Mouse (Mus musculus): ENCODE measurements around the gene Pts. TPM values are rescaled to one million over a fixed set of nuclear protein-coding genes. Genes with fewer than 3 reads are reported as not detected.

The Pts gene
- 93.9 and 94.1 TPM in 2 replicates for polyA plus RNA-seq (2015; fragmentation: Nextera tagmentation; extraction: Ambion mirVana)

GRCm38 (mm10) chr9:50528293-50528892 is at the start of gene Pts:
Gene Pts (minus strand): TSS chr9:50528724.
- no peaks in the 10 kb centered on the region for H3K9me3 ChIP-seq
- peak within 1 kb of the TSS; percentile 62 for H3K4me2 ChIP-seq (replicated peaks)
- no peaks in the 10 kb centered on the region for H3K36me3 ChIP-seq
- peak within 1 kb of the TSS; percentile 69 for H3K4me3 ChIP-seq (replicated peaks)
- WGBS, result under 1% methylated on average over 54 of the region's 54 CpGs
- peak within 1 kb of the TSS; percentile 69 for H3K9ac ChIP-seq
- no peaks in the 10 kb centered on the region for H3K27me3 ChIP-seq (replicated peaks)
- peak within 1 kb of the TSS; percentile 67 for H3K27ac ChIP-seq
- ATAC-seq, result peak; percentile 99
- peaks cover 12% of the 10 kb centered on the region for H3K4me1 ChIP-seq (replicated peaks)

- H3K9ac ChIP-seq, result no peak overlapping the region
- H3K4me3 ChIP-seq (replicated peaks), result no peak overlapping the region
- 62% methylated on average over 10 of the region's 10 CpGs for WGBS
- no peaks in the 10 kb centered on the region for H3K9me3 ChIP-seq
- H3K27ac ChIP-seq, result no peak overlapping the region
- no peaks in the 10 kb centered on the region for H3K27me3 ChIP-seq (replicated peaks)
- no peaks in the 10 kb centered on the region for H3K36me3 ChIP-seq
- no peak overlapping the region for H3K4me2 ChIP-seq (replicated peaks)
- no peaks in the 10 kb centered on the region for H3K4me1 ChIP-seq (replicated peaks)
- ATAC-seq, result peak; percentile 59; the same call in 1 of the 2 replicates
These were observed 41.3 kb upstream of the Pts start for GRCm38 (mm10) chr9:50569599-50570525.

- H3K9me3 ChIP-seq, result no peaks in the 10 kb centered on the region
- ATAC-seq, result no peak
- H3K27ac ChIP-seq, result no peak overlapping the region
- no peaks in the 10 kb centered on the region for H3K36me3 ChIP-seq
- no peak overlapping the region for H3K4me2 ChIP-seq (replicated peaks)
- H3K27me3 ChIP-seq (replicated peaks), result no peaks in the 10 kb centered on the region
- 83% methylated on average over 2 of the region's 2 CpGs for WGBS
- no peak overlapping the region for H3K9ac ChIP-seq
- H3K4me1 ChIP-seq (replicated peaks), result no peaks in the 10 kb centered on the region
- no peak overlapping the region for H3K4me3 ChIP-seq (replicated peaks)
These were observed 39.4 kb upstream of the Pts start for GRCm38 (mm10) chr9:50567881-50568280.

- no peak overlapping the region for H3K27ac ChIP-seq
- no peaks in the 10 kb centered on the region for H3K9me3 ChIP-seq
- no peak overlapping the region for H3K4me2 ChIP-seq (replicated peaks)
- no peak for ATAC-seq
- no peak overlapping the region for H3K9ac ChIP-seq
- no peaks in the 10 kb centered on the region for H3K36me3 ChIP-seq
- H3K4me1 ChIP-seq (replicated peaks), result no peaks in the 10 kb centered on the region
- H3K4me3 ChIP-seq (replicated peaks), result no peak overlapping the region
- WGBS, result 84% methylated on average over 4 of the region's 4 CpGs
- H3K27me3 ChIP-seq (replicated peaks), result no peaks in the 10 kb centered on the region
These were observed 38.8 kb upstream of the Pts start for GRCm38 (mm10) chr9:50567372-50567771.

- no peaks in the 10 kb centered on the region for H3K36me3 ChIP-seq
- H3K9ac ChIP-seq, result no peak overlapping the region
- H3K4me2 ChIP-seq (replicated peaks), result no peak overlapping the region
- no peaks in the 10 kb centered on the region for H3K9me3 ChIP-seq
- WGBS, result 48% methylated on average over 4 of the region's 4 CpGs
- H3K27me3 ChIP-seq (replicated peaks), result no peaks in the 10 kb centered on the region
- H3K27ac ChIP-seq, result no peak overlapping the region
- H3K4me1 ChIP-seq (replicated peaks), result no peaks in the 10 kb centered on the region
- H3K4me3 ChIP-seq (replicated peaks), result no peak overlapping the region
- no peak for ATAC-seq
These were observed 37.4 kb upstream of the Pts start for GRCm38 (mm10) chr9:50565940-50566339.

GRCm38 (mm10) chr9:50565173-50565572 is 36.6 kb upstream of the Pts start:
- ATAC-seq, result no peak
- H3K4me2 ChIP-seq (replicated peaks), result no peak overlapping the region
- no peak overlapping the region for H3K4me3 ChIP-seq (replicated peaks)
- H3K27ac ChIP-seq, result no peak overlapping the region
- no peaks in the 10 kb centered on the region for H3K9me3 ChIP-seq
- H3K4me1 ChIP-seq (replicated peaks), result no peaks in the 10 kb centered on the region
- H3K36me3 ChIP-seq, result no peaks in the 10 kb centered on the region
- no peaks in the 10 kb centered on the region for H3K27me3 ChIP-seq (replicated peaks)
- 77% methylated on average over 7 of the region's 7 CpGs for WGBS
- H3K9ac ChIP-seq, result no peak overlapping the region

GRCm38 (mm10) chr9:50561918-50562360 is 33.4 kb upstream of the Pts start:
- H3K4me2 ChIP-seq (replicated peaks), result no peak overlapping the region
- H3K27ac ChIP-seq, result no peak overlapping the region
- no peaks in the 10 kb centered on the region for H3K4me1 ChIP-seq (replicated peaks)
- H3K9ac ChIP-seq, result no peak overlapping the region
- ATAC-seq, result peak; percentile 66
- H3K36me3 ChIP-seq, result no peaks in the 10 kb centered on the region
- no peaks in the 10 kb centered on the region for H3K27me3 ChIP-seq (replicated peaks)
- H3K9me3 ChIP-seq, result no peaks in the 10 kb centered on the region
- no peak overlapping the region for H3K4me3 ChIP-seq (replicated peaks)
- 69% methylated on average over 2 of the region's 2 CpGs for WGBS

GRCm38 (mm10) chr9:50561145-50561917 is 32.8 kb upstream of the Pts start, which contains the start of gene Tex12:
Gene Tex12 (minus strand): TSS chr9:50561325.
- H3K4me3 ChIP-seq (replicated peaks), result no peak within 1 kb of the TSS
- H3K9ac ChIP-seq, result no peak within 1 kb of the TSS
- 86% methylated on average over 38 of the region's 38 CpGs for WGBS
- no peaks in the 10 kb centered on the region for H3K36me3 ChIP-seq
- 0 out of 2 replicates have a peak within 1 kb of the TSS, but pooled peaks have one; percentile 6 for H3K27ac ChIP-seq
- no peak within 1 kb of the TSS for H3K4me2 ChIP-seq (replicated peaks)
- no peaks in the 10 kb centered on the region for H3K9me3 ChIP-seq
- peak; percentile 88 for ATAC-seq
- no peaks in the 10 kb centered on the region for H3K4me1 ChIP-seq (replicated peaks)
- H3K27me3 ChIP-seq (replicated peaks), result no peaks in the 10 kb centered on the region

GRCm38 (mm10) chr9:50555094-50555446 is 26.5 kb upstream of the Pts start, which contains the start of gene Bco2:
Gene Bco2 (minus strand): TSS chr9:50555181.
- H3K9me3 ChIP-seq, result no peaks in the 10 kb centered on the region
- H3K9ac ChIP-seq, result no peak within 1 kb of the TSS
- peak within 1 kb of the TSS; percentile 66 for H3K27ac ChIP-seq
- peak within 1 kb of the TSS; percentile 49 for H3K4me2 ChIP-seq (replicated peaks)
- WGBS, result 40% methylated on average over 2 of the region's 2 CpGs
- H3K27me3 ChIP-seq (replicated peaks), result no peaks in the 10 kb centered on the region
- no peaks in the 10 kb centered on the region for H3K36me3 ChIP-seq
- ATAC-seq, result peak; percentile 72
- H3K4me1 ChIP-seq (replicated peaks), result 0 out of 2 replicates have a peak, but pooled peaks cover 2% of the 10 kb centered on the region
- H3K4me3 ChIP-seq (replicated peaks), result peak within 1 kb of the TSS; percentile 7; the same call in 1 of the 2 replicates

- Histone ChIP-seq H3K36me3 (no peaks in the 10 kb centered on the region), H3K27me3 (replicated peaks) (no peaks in the 10 kb centered on the region), H3K4me3 (replicated peaks) (peak within 1 kb of the TSS; percentile 7; the same call in 1 of the 2 replicates), H3K27ac (peak within 1 kb of the TSS; percentile 66), H3K9me3 (no peaks in the 10 kb centered on the region), H3K4me1 (replicated peaks) (0 out of 2 replicates have a peak, but pooled peaks cover 2% of the 10 kb centered on the region), H3K4me2 (replicated peaks) (peak within 1 kb of the TSS; percentile 49), H3K9ac (no peak within 1 kb of the TSS)
- 24% methylated on average over 12 of the region's 12 CpGs for WGBS
- ATAC-seq, result peak; percentile 95
These were observed 25.9 kb upstream of the Pts start, which contains the start of gene Il18 for GRCm38 (mm10) chr9:50554241-50555093. Gene Il18 (plus strand): TSS chr9:50554827.

- Histone ChIP-seq H3K36me3 (no peaks in the 10 kb centered on the region), H3K9me3 (no peaks in the 10 kb centered on the region), H3K4me3 (replicated peaks) (no peak overlapping the region), H3K4me1 (replicated peaks) (0 out of 2 replicates have a peak, but pooled peaks cover 2% of the 10 kb centered on the region), H3K27me3 (replicated peaks) (no peaks in the 10 kb centered on the region), H3K4me2 (replicated peaks) (no peak overlapping the region), H3K9ac (no peak overlapping the region), H3K27ac (no peak overlapping the region)
- no peak for ATAC-seq
- whole genome bisulfite sequencing, result 69% methylated on average over 2 of the region's 2 CpGs
These were observed 25.0 kb upstream of the Pts start for GRCm38 (mm10) chr9:50553547-50553946.

All from intestine, embryonic 15.5 days (tissue).